Mouse (Mus musculus) kidney, postnatal 0 days (tissue): ENCODE results near the gene Gm9844. TPM values are rescaled to one million over a fixed set of nuclear protein-coding genes. Genes with fewer than 3 reads are reported as not detected.
"Not testable (repeated sequence)": the region's sequence is repeated elsewhere in the genome, so short reads cannot be mapped to it uniquely, and the experiment has no call there.

ENCODE experiments used
- ATAC-seq: fragments of 200-750 bp; cut with Nextera tagmentation; replicated peaks from 2 replicates; pipeline ENCODE4 v1.8.0; 2017; ENCODE audit warnings: low read depth, moderate number of reproducible peaks, moderate TSS enrichment, moderate library complexity; ENCODE audit not compliant: low FRiP score
- DNase-seq: peaks from one replicate; pipeline ENCODE4 v3.0.0-alpha.2; 2016; ENCODE audit warnings: low spot score
- H3K27ac ChIP-seq: fragments of 300-500 bp; sonication (generic); 2 replicates; pipeline ENCODE4 v1.5.1; 2014; ENCODE audit warnings: mild to moderate bottlenecking
- H3K27me3 ChIP-seq: fragments of 300-500 bp; sonication (generic); 2 replicates; pipeline ENCODE4 v1.6.1; 2014; ENCODE audit warnings: low read length, mixed read lengths; ENCODE audit not compliant: insufficient read depth
- H3K36me3 ChIP-seq: fragments of 300-500 bp; sonication (generic); 2 replicates; pipeline ENCODE4 v1.6.1; 2014; ENCODE audit warnings: low read length, mixed read lengths; ENCODE audit not compliant: insufficient read depth
- H3K4me1 ChIP-seq: fragments of 300-500 bp; sonication (generic); replicated peaks from 2 replicates; pipeline ENCODE4 v1.6.1; 2014; ENCODE audit warnings: antibody characterized with exemption, low read length, mixed read lengths; ENCODE audit not compliant: insufficient read depth
- H3K4me2 ChIP-seq: fragments of 300-500 bp; sonication (generic); 2 replicates; pipeline ENCODE4 v1.6.1; 2014; ENCODE audit warnings: mild to moderate bottlenecking, low read length, moderate library complexity, mixed read lengths
- H3K4me3 ChIP-seq: fragments of 300-500 bp; sonication (generic); replicated peaks from 2 replicates; pipeline ENCODE4 v1.5.1; 2014; ENCODE audit warnings: low read depth, low read length
- H3K9ac ChIP-seq: fragments of 300-500 bp; sonication (generic); 2 replicates; pipeline ENCODE4 v1.6.1; 2014; ENCODE audit warnings: low read depth, low read length
- H3K9me3 ChIP-seq: fragments of 300-500 bp; sonication (generic); replicated peaks from 2 replicates; pipeline ENCODE4 v1.6.1; 2016; ENCODE audit warnings: low read length, inconsistent platforms, mixed read lengths
- CTCF ChIP-seq: IDR thresholded peaks from 2 replicates; pipeline ENCODE4 v1.5.1; 2016; ENCODE audit warnings: antibody characterized with exemption, low read depth, mild to moderate bottlenecking, moderate library complexity
- WGBS: fragments of 180-500 bp; shearing (Covaris S2); extraction: QIAGEN DNeasy Blood & Tissue Kit; methylation state at CpG from one replicate; pipeline ENCODE4 v1.1.7; 2014; 5-methylcytosine and 5-hydroxymethylcytosine counted together
- polyA plus RNA-seq: library from polyadenylated mRNA; unstranded; fragments of >200 nt; fragmentation: Nextera tagmentation; extraction: Ambion mirVana; gene quantifications from 2 replicates; pipeline ENCODE4 v1.2.1, GENCODE M21; 2015

Gm9844 gene
- polyA plus RNA-seq, 1 experiment from 2014 or later: 18.6 TPM

- H3K9me3 ChIP-seq: no peaks in the 10 kb centered on the region
- no peak overlapping the region for H3K4me3 ChIP-seq
- no peak for TF ChIP-seq CTCF
- no peaks in the 10 kb centered on the region for H3K27me3 ChIP-seq
- DNase-seq: no peak
- peaks cover 33% of the 10 kb centered on the region; the same call in 1 of the 2 replicates for H3K36me3 ChIP-seq
- peaks cover 12% of the 10 kb centered on the region; the same call in 1 of the 2 replicates for H3K4me1 ChIP-seq
- peak overlapping the region; percentile 83 for H3K4me2 ChIP-seq
- H3K27ac ChIP-seq: no peak overlapping the region
- H3K9ac ChIP-seq: peak overlapping the region; percentile 100; the same call in 1 of the 2 replicates
- ATAC-seq: no peak
- WGBS: 58% methylated on average over 4 of the region's 4 CpGs
These were observed 25.1 kb downstream of the Gm9844 start for GRCm38 (mm10) chr7:24887096-24887495.

DNA sequence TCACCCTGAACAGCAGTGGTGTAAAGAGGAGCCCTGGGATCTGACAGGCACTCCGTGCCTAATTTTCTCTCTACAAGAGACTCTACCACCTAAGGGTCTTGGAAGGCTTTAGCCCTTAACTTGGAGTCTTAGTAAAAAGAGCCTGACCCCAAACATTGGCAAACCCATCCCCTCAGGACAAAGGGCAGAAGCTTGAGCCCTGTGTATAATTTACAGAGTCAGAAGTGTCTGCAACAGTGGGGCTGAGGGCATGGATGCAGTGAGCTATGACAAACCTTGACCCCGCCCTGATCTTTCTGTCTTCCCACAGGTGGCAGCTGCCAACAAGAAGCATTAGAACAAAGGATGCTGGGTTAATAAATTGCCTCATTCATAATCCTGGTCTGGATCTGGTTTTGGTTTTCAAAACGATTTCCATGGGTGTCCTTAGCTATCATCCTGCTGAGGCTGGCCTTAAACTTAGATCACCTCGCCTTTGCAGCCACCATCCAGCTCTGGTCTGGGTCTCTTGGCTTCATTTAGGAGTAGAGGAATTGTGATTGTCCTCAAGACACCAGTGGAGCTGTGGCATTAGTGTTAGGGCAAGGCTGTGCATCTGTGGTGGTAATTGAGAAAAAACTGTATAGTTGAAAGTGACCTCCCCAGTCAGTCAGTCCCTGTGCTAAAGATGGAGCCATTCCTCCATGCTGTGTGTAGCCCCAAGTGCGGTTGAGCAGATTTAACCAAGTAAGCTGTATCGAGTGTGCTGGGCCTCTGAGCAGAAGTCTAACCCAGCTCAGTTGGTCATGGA is 27.6 kb downstream of the Gm9844 start:
- Histone ChIP-seq H3K9ac (no peak overlapping the region), H3K4me2 (no peak overlapping the region), H3K27me3 (no peaks in the 10 kb centered on the region), H3K9me3 (no peaks in the 10 kb centered on the region), H3K4me1 (peaks cover 12% of the 10 kb centered on the region; the same call in 1 of the 2 replicates), H3K4me3 (no peak overlapping the region), H3K27ac (peak overlapping the region; percentile 55; the same call in 1 of the 2 replicates), H3K36me3 (peaks cover 33% of the 10 kb centered on the region; the same call in 1 of the 2 replicates)
- 64% methylated on average over 6 of the region's 6 CpGs for WGBS
- ATAC-seq: peak; percentile 68
- DNase-seq: peak; percentile 47
- no peak for TF ChIP-seq CTCF

GRCm38 (mm10) chr7:24890281-24891216 is 28.5 kb downstream of the Gm9844 start:
- peaks cover 33% of the 10 kb centered on the region; the same call in 1 of the 2 replicates for H3K36me3 ChIP-seq

DNA sequence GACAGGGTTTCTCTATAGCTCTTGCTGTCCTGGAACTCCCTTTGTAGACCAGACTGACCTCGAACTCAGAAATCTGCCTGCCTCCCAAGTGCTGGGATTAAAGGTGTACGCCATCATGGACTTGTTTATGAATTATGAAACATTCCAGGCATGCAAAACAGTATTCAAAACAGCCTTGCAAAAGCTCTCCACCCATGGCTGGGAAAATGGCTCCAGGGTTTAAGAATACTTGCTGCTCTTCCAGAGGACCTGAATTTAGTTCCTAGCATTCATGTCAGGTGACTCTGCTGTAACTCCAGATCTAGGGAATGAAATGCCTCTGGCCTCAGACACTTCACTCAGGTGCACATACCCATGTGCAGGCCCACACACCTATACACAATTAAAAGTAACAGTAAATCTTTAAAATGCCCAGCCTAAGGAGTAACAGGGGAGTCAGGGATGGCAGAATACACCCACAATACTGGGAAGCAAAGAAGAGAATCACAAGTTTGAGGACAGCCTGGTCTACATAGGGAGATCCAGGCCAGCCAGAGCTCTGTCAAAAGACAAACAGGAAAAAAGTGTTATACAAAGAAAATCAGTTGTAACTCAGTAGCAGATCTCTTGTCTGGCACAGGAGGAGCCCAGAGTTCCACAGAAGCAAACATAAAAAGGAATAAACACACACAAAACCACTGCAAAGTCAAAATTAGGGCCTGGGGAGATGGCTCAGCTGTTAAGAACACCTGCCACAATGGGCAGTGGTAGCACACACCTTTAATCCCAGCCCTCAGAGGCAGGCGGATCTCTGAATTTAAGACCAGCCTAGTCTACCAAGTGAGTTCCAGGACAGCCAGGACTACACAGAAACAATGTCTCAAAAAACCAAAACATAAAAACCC is 29.5 kb downstream of the Gm9844 start:
- peaks cover 3% of the 10 kb centered on the region; the same call in 1 of the 2 replicates for H3K4me1 ChIP-seq
- H3K4me3 ChIP-seq: no peak overlapping the region
- no peaks in the 10 kb centered on the region for H3K9me3 ChIP-seq
- no peak overlapping the region for H3K4me2 ChIP-seq
- no peaks in the 10 kb centered on the region for H3K27me3 ChIP-seq
- 0 out of 2 replicates have a peak overlapping the region, but pooled peaks have one; percentile 13 for H3K27ac ChIP-seq
- no peak for TF ChIP-seq CTCF
- no peak overlapping the region for H3K9ac ChIP-seq
- H3K36me3 ChIP-seq: peaks cover 28% of the 10 kb centered on the region; the same call in 1 of the 2 replicates
- ATAC-seq: no peak
- WGBS: 70% methylated on average over 3 of the region's 3 CpGs
- no peak for DNase-seq

More at GRCm38 (mm10) chr7:24890281-24891216, 28.5 kb downstream of the Gm9844 start:
- no peaks in the 10 kb centered on the region for H3K27me3 ChIP-seq
- peak; percentile 99 for TF ChIP-seq CTCF
- ATAC-seq (peak; percentile 67), DNase-seq (peak; percentile 90)
- peak overlapping the region; percentile 55; the same call in 1 of the 2 replicates for H3K27ac ChIP-seq
- no peak overlapping the region for H3K4me2 ChIP-seq
- no peak overlapping the region for H3K4me3 ChIP-seq
- no peaks in the 10 kb centered on the region for H3K9me3 ChIP-seq
- no peak overlapping the region for H3K9ac ChIP-seq
- WGBS: 31% methylated on average over 10 of the region's 10 CpGs
- peaks cover 12% of the 10 kb centered on the region; the same call in 1 of the 2 replicates for H3K4me1 ChIP-seq

DNA sequence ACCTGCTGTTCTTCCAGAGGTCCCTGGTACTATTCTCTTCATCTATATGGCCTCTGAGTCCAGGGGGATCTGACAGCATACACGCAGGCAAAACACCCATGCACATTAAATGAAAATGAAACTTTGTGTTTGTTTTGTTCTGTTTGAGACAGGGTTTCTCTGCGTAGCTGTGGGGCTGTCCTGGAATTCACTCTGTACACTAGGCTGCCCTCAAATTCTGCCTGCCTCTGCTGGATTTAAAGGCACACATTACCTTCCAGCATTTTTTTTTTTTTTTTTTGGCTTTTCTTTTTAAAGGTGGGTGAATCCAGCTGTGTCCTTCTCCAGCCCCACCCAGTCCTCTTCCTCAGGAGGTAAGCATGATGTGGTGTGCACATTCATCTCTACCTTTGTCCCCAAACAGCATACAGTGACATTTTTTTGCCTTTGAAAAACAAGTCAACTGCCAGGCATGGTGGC is 30.1 kb downstream of the Gm9844 start:
- no peak overlapping the region for H3K27ac ChIP-seq
- no peak overlapping the region for H3K4me3 ChIP-seq
- H3K9me3 ChIP-seq: no peaks in the 10 kb centered on the region
- H3K4me1 ChIP-seq: no peaks in the 10 kb centered on the region
- WGBS: 63% methylated on average over 2 of the region's 2 CpGs
- H3K4me2 ChIP-seq: no peak overlapping the region
- no peak overlapping the region for H3K9ac ChIP-seq
- H3K27me3 ChIP-seq: no peaks in the 10 kb centered on the region
- H3K36me3 ChIP-seq: peaks cover 26% of the 10 kb centered on the region; the same call in 1 of the 2 replicates
- no peak for TF ChIP-seq CTCF
- ATAC-seq (no peak), DNase-seq (no peak)

DNA sequence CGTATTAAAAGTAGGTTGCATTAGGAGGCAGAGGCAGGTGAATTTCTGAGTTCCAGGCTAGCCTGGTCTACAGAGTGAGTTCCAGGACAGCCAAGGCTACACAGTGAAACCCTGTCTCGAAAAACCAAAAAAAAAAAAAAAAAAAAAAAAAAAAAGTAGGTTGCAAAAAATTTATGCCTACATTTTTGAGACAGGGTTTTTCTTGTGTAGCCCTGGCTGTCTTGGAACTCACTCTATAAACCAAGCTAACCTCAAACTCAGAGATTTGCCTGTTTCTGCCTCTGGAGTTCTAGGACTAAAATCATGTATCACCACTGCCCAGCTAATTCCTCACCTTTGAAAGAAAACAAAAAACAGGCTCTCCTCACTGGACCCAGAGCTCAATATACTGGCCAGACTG is 33.7 kb downstream of the Gm9844 start:
- 93% methylated on average over 2 of the region's 2 CpGs for WGBS
- not testable (repeated sequence) for H3K27ac ChIP-seq, H3K4me3 ChIP-seq, H3K36me3 ChIP-seq, DNase-seq, H3K27me3 ChIP-seq, ATAC-seq, H3K9ac ChIP-seq, H3K4me2 ChIP-seq, H3K9me3 ChIP-seq, H3K4me1 ChIP-seq
